Mouse (Mus musculus) thymus, adult 2 months (tissue): ENCODE data around the gene AB124611.

Source experiments
- CTCF ChIP-seq: fragments of 200-500 bp; IDR thresholded peaks from 2 replicates; pipeline ENCODE4 v1.5.1; 2012; ENCODE audit warnings: mild to moderate bottlenecking, control low read depth, low read length, moderate library complexity, borderline replicate concordance; ENCODE audit not compliant: control insufficient read depth, poor library complexity, insufficient read depth; ENCODE audit errors: extremely low read depth
- POLR2A ChIP-seq: fragments of 200-500 bp; IDR thresholded peaks from 2 replicates; pipeline ENCODE4 v1.6.1; 2012; ENCODE audit warnings: mild to moderate bottlenecking, low read length, control low read depth, moderate library complexity; ENCODE audit not compliant: control insufficient read depth, poor library complexity, insufficient read depth; ENCODE audit errors: extremely low read depth

DNA sequence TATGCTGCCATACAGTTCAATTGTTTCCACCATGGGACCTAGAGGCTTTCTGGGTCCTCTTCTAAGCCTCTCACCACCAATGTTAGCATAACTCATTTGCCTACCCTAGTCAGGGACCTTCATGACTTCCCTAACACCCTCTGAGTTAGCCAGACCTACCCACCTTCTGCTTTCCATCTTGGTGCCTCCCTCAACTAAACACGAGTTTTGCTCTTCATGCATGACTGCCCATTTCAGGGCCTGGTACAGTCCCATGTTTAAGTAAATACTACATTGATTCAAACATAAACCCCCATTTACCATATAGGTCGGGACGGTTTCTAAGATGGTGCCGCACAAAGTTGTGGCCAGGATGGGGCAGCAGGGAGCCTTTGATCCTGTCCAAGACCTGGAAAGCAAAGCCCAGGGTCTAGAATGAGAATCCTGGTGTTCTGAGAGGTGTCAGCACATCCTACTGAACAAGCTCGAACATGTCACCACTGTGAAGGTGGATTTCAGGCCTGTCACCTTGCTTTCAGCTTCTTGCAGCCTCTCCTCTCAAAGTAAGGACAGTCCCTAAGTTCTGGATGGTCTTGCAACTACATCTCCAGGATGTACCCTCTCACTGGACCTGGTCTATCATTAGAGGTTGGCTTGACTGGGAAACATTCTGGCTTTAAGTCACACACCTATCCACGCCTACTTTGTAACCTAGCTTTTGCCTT, 65.3 kb downstream of the AB124611 start:
- TF ChIP-seq POLR2A (no peak), CTCF (no peak)
